Mouse (Mus musculus): ENCODE results near the gene Rnf34. TPM values are rescaled to one million over a fixed set of nuclear protein-coding genes. Genes with fewer than 3 reads are reported as not detected.

Rnf34 gene
- 28.5 and 28.7 TPM in 2 replicates for polyA plus RNA-seq (2015; fragmentation: Nextera tagmentation; extraction: Ambion mirVana)

- H3K9me3 ChIP-seq (replicated peaks), result no peaks in the 10 kb centered on the region
- peak; percentile 100 for ATAC-seq (replicated peaks; ENCODE audit: insufficient number of reproducible peaks, insufficient read depth, low FRiP score, low read depth)
- H3K9ac ChIP-seq, result peak within 1 kb of the TSS; percentile 98
- H3K4me1 ChIP-seq (replicated peaks), result peaks cover 15% of the 10 kb centered on the region
- H3K4me3 ChIP-seq, result peak within 1 kb of the TSS; percentile 88
- H3K27me3 ChIP-seq, result no peaks in the 10 kb centered on the region
- no peaks in the 10 kb centered on the region for H3K36me3 ChIP-seq
- H3K27ac ChIP-seq, result peak within 1 kb of the TSS; percentile 94
- H3K4me2 ChIP-seq, result peak within 1 kb of the TSS; percentile 88
- WGBS, result 1% methylated on average over 56 of the region's 61 CpGs
Observed at GRCm38 (mm10) chr5:122849521-122850318, at the start of gene Rnf34. Rnf34 (plus strand) TSS chr5:122850048.

- H3K27ac ChIP-seq, result peak overlapping the region; percentile 72
- no peaks in the 10 kb centered on the region for H3K9me3 ChIP-seq (replicated peaks)
- WGBS, result 32% methylated on average over 13 of the region's 13 CpGs
- no peak overlapping the region for H3K4me3 ChIP-seq
- peaks cover 64% of the 10 kb centered on the region for H3K36me3 ChIP-seq
- no peak overlapping the region for H3K9ac ChIP-seq
- no peak overlapping the region for H3K4me2 ChIP-seq
- peaks cover 49% of the 10 kb centered on the region for H3K4me1 ChIP-seq (replicated peaks)
- H3K27me3 ChIP-seq, result no peaks in the 10 kb centered on the region
- ATAC-seq (replicated peaks; ENCODE audit: insufficient number of reproducible peaks, insufficient read depth, low FRiP score, low read depth), result no peak; the same call in 1 of the 2 replicates
Observed at GRCm38 (mm10) chr5:122800345-122801010, 49.4 kb upstream of the Rnf34 start.

GRCm38 (mm10) chr5:122801684-122802083 lies 48.2 kb upstream of the Rnf34 start:
- Histone ChIP-seq H3K27ac (peak overlapping the region; percentile 72), H3K36me3 (peaks cover 65% of the 10 kb centered on the region), H3K4me2 (no peak overlapping the region), H3K9ac (no peak overlapping the region), H3K4me3 (no peak overlapping the region), H3K9me3 (replicated peaks) (no peaks in the 10 kb centered on the region), H3K4me1 (replicated peaks) (peaks cover 49% of the 10 kb centered on the region), H3K27me3 (no peaks in the 10 kb centered on the region)
- ATAC-seq (replicated peaks; ENCODE audit: insufficient number of reproducible peaks, insufficient read depth, low FRiP score, low read depth), result no peak
- WGBS, result 92% methylated on average over 8 of the region's 8 CpGs

GRCm38 (mm10) chr5:122802706-122803105 lies 47.1 kb upstream of the Rnf34 start:
- no peaks in the 10 kb centered on the region for H3K9me3 ChIP-seq (replicated peaks)
- H3K4me1 ChIP-seq (replicated peaks), result peaks cover 49% of the 10 kb centered on the region
- WGBS, result 59% methylated on average over 9 of the region's 9 CpGs
- no peak overlapping the region for H3K4me3 ChIP-seq
- H3K4me2 ChIP-seq, result no peak overlapping the region
- ATAC-seq (replicated peaks; ENCODE audit: insufficient number of reproducible peaks, insufficient read depth, low FRiP score, low read depth), result no peak
- peak overlapping the region; percentile 72 for H3K27ac ChIP-seq
- no peak overlapping the region for H3K9ac ChIP-seq
- no peaks in the 10 kb centered on the region for H3K27me3 ChIP-seq
- peaks cover 67% of the 10 kb centered on the region for H3K36me3 ChIP-seq

GRCm38 (mm10) chr5:122805503-122805902 lies 44.3 kb upstream of the Rnf34 start:
- Histone ChIP-seq H3K27ac (no peak overlapping the region), H3K4me2 (no peak overlapping the region), H3K9ac (no peak overlapping the region), H3K27me3 (no peaks in the 10 kb centered on the region), H3K9me3 (replicated peaks) (no peaks in the 10 kb centered on the region), H3K36me3 (peaks cover 68% of the 10 kb centered on the region), H3K4me1 (replicated peaks) (peaks cover 23% of the 10 kb centered on the region), H3K4me3 (no peak overlapping the region)
- ATAC-seq (replicated peaks; ENCODE audit: insufficient number of reproducible peaks, insufficient read depth, low FRiP score, low read depth), result no peak
- WGBS, result 60% methylated on average over 3 of the region's 3 CpGs

GRCm38 (mm10) chr5:122811364-122812079 lies 38.3 kb upstream of the Rnf34 start:
- Histone ChIP-seq H3K27me3 (no peaks in the 10 kb centered on the region), H3K27ac (peak overlapping the region; percentile 19; the same call in 1 of the 2 replicates), H3K4me2 (no peak overlapping the region), H3K36me3 (peaks cover 87% of the 10 kb centered on the region), H3K9ac (no peak overlapping the region), H3K4me3 (no peak overlapping the region), H3K9me3 (replicated peaks) (no peaks in the 10 kb centered on the region), H3K4me1 (replicated peaks) (peaks cover 4% of the 10 kb centered on the region; the same call in 1 of the 2 replicates)
- no peak for ATAC-seq (replicated peaks; ENCODE audit: insufficient number of reproducible peaks, insufficient read depth, low FRiP score, low read depth)
- WGBS, result 90% methylated on average over 9 of the region's 9 CpGs

- H3K9ac ChIP-seq, result no peak overlapping the region
- H3K27ac ChIP-seq, result no peak overlapping the region
- no peak for ATAC-seq (replicated peaks; ENCODE audit: insufficient number of reproducible peaks, insufficient read depth, low FRiP score, low read depth)
- no peak overlapping the region for H3K4me2 ChIP-seq
- H3K36me3 ChIP-seq, result peaks cover 87% of the 10 kb centered on the region
- no peaks in the 10 kb centered on the region for H3K27me3 ChIP-seq
- H3K4me1 ChIP-seq (replicated peaks), result peaks cover 4% of the 10 kb centered on the region; the same call in 1 of the 2 replicates
- H3K4me3 ChIP-seq, result no peak overlapping the region
- no peaks in the 10 kb centered on the region for H3K9me3 ChIP-seq (replicated peaks)
- WGBS, result 75% methylated on average over 3 of the region's 3 CpGs
Observed at GRCm38 (mm10) chr5:122812699-122813098, 37.1 kb upstream of the Rnf34 start.

- peaks cover 30% of the 10 kb centered on the region for H3K36me3 ChIP-seq
- H3K4me2 ChIP-seq, result peak within 1 kb of the TSS; percentile 69
- peak; percentile 100 for ATAC-seq (replicated peaks; ENCODE audit: insufficient number of reproducible peaks, insufficient read depth, low FRiP score, low read depth)
- H3K9ac ChIP-seq, result peak within 1 kb of the TSS; percentile 74
- H3K27me3 ChIP-seq, result no peaks in the 10 kb centered on the region
- 0% methylated on average over 55 of the region's 55 CpGs for WGBS
- H3K9me3 ChIP-seq (replicated peaks), result no peaks in the 10 kb centered on the region
- peak within 1 kb of the TSS; percentile 70 for H3K4me3 ChIP-seq
- H3K4me1 ChIP-seq (replicated peaks), result peaks cover 11% of the 10 kb centered on the region
- peak within 1 kb of the TSS; percentile 94 for H3K27ac ChIP-seq
Observed at GRCm38 (mm10) chr5:122820777-122821523, 28.9 kb upstream of the Rnf34 start, which contains the start of gene Anapc5. Anapc5 (minus strand) TSS chr5:122821339.

- H3K4me1 ChIP-seq (replicated peaks), result peaks cover 11% of the 10 kb centered on the region
- peak; percentile 5; the same call in 1 of the 2 replicates for ATAC-seq (replicated peaks; ENCODE audit: insufficient number of reproducible peaks, insufficient read depth, low FRiP score, low read depth)
- H3K27ac ChIP-seq, result peak overlapping the region; percentile 94
- no peaks in the 10 kb centered on the region for H3K9me3 ChIP-seq (replicated peaks)
- peak overlapping the region; percentile 70 for H3K4me3 ChIP-seq
- under 1% methylated on average over 10 of the region's 10 CpGs for WGBS
- peak overlapping the region; percentile 69 for H3K4me2 ChIP-seq
- peaks cover 27% of the 10 kb centered on the region for H3K36me3 ChIP-seq
- H3K27me3 ChIP-seq, result no peaks in the 10 kb centered on the region
- H3K9ac ChIP-seq, result peak overlapping the region; percentile 50; the same call in 1 of the 2 replicates
Observed at GRCm38 (mm10) chr5:122821524-122821885, 28.3 kb upstream of the Rnf34 start.

GRCm38 (mm10) chr5:122822441-122822840 lies 27.4 kb upstream of the Rnf34 start:
- peaks cover 19% of the 10 kb centered on the region for H3K36me3 ChIP-seq
- H3K27ac ChIP-seq, result no peak overlapping the region
- no peak overlapping the region for H3K9ac ChIP-seq
- 85% methylated on average over 4 of the region's 4 CpGs for WGBS
- ATAC-seq (replicated peaks; ENCODE audit: insufficient number of reproducible peaks, insufficient read depth, low FRiP score, low read depth), result no peak
- no peak overlapping the region for H3K4me3 ChIP-seq
- peaks cover 11% of the 10 kb centered on the region for H3K4me1 ChIP-seq (replicated peaks)
- H3K27me3 ChIP-seq, result no peaks in the 10 kb centered on the region
- no peak overlapping the region for H3K4me2 ChIP-seq
- H3K9me3 ChIP-seq (replicated peaks), result no peaks in the 10 kb centered on the region

All from heart, embryonic 15.5 days (tissue).